Mouse (Mus musculus) heart, postnatal 10 days (tissue): ENCODE measurements at regions not wholly inside any gene's neighbourhood (a gene's known extent, or its start where the extent isn't known, plus 50 kb on each side); places are given as distances from the start of the nearest gene placed in this dataset.

Source experiments
- DNase-seq, 2 experiments: peaks; one replicate each; pipeline ENCODE4 v3.0.0; 2021
- intact Hi-C: fragments of 180-260 bp; cut with DNase I; formaldehyde crosslinking; loops from one replicate; pipeline ENCODE4 v1.15.1; 2025

- DNase-seq = no peak
- intact Hi-C loops = no loop called here
Measured at GRCm38 (mm10) chr5:42364116-42364515, 296.4 kb downstream of the Gm16223 start.

- DNase-seq = no peak
- intact Hi-C loops = no loop called here
Measured at GRCm38 (mm10) chr5:42387959-42388358, 320.2 kb downstream of the Gm16223 start.

- DNase-seq = no peak
- intact Hi-C loops = no loop called here
Measured at GRCm38 (mm10) chr5:42396695-42397094, 328.9 kb downstream of the Gm16223 start.

GRCm38 (mm10) chr5:42409981-42410380 lies 342.2 kb downstream of the Gm16223 start:
- no peak for DNase-seq
- intact Hi-C loops = loop anchor here (10.0 kb wide), 1 partner anchor 825 kb away; the partner anchor contains the start of gene Cpeb2

- intact Hi-C loops = loop anchor here (1.0 to 10.0 kb wide), 3 partner anchors 823 to 979 kb away; partner anchors contain the start of gene Cpeb2
Measured at GRCm38 (mm10) chr5:42412296-42412695, 344.5 kb downstream of the Gm16223 start.

GRCm38 (mm10) chr5:42425902-42426301 lies 358.1 kb downstream of the Gm16223 start:
- intact Hi-C loops = no loop called here
- no peak for DNase-seq

More at GRCm38 (mm10) chr5:42412296-42412695, 344.5 kb downstream of the Gm16223 start:
- peak in 1 of 2 experiments; percentile 9 for DNase-seq

- intact Hi-C loops = no loop called here
- DNase-seq = no peak
Measured at GRCm38 (mm10) chr5:42433147-42433546, 365.4 kb downstream of the Gm16223 start.

GRCm38 (mm10) chr5:42448644-42449043 lies 380.9 kb downstream of the Gm16223 start:
- intact Hi-C loops = no loop called here
- DNase-seq = no peak

GRCm38 (mm10) chr5:42449581-42449980 lies 381.8 kb downstream of the Gm16223 start:
- DNase-seq = peak; percentile 34 to 36
- intact Hi-C loops = no loop called here

- intact Hi-C loops = no loop called here
- no peak for DNase-seq
Measured at GRCm38 (mm10) chr5:42453707-42454106, 385.9 kb downstream of the Gm16223 start.

GRCm38 (mm10) chr5:42461195-42461594 lies 393.4 kb downstream of the Gm16223 start:
- intact Hi-C loops = no loop called here
- DNase-seq = no peak

GRCm38 (mm10) chr5:42464814-42465213 lies 397.1 kb downstream of the Gm16223 start:
- DNase-seq = no peak
- intact Hi-C loops = no loop called here

- intact Hi-C loops = no loop called here
- DNase-seq = no peak
Measured at GRCm38 (mm10) chr5:42473493-42473892, 405.7 kb downstream of the Gm16223 start.

GRCm38 (mm10) chr5:42502124-42502801 lies 434.5 kb downstream of the Gm16223 start:
- intact Hi-C loops = no loop called here
- no peak for DNase-seq

- no peak for DNase-seq
- intact Hi-C loops = no loop called here
Measured at GRCm38 (mm10) chr5:42502802-42503136, 435.0 kb downstream of the Gm16223 start.

- no peak for DNase-seq
Measured at GRCm38 (mm10) chr5:42509200-42509599, 441.4 kb downstream of the Gm16223 start.

GRCm38 (mm10) chr5:42523116-42524113 lies 455.7 kb downstream of the Gm16223 start:
- DNase-seq = no peak
- intact Hi-C loops = no loop called here

More at GRCm38 (mm10) chr5:42509200-42509599, 441.4 kb downstream of the Gm16223 start:
- intact Hi-C loops = no loop called here

- DNase-seq = no peak
- intact Hi-C loops = no loop called here
Measured at GRCm38 (mm10) chr5:42525431-42525830, 457.7 kb downstream of the Gm16223 start.

GRCm38 (mm10) chr5:42560537-42560936 lies 492.8 kb downstream of the Gm16223 start:
- intact Hi-C loops = no loop called here
- no peak for DNase-seq

- intact Hi-C loops = no loop called here
- DNase-seq = no peak
Measured at GRCm38 (mm10) chr5:42563406-42563805, 495.6 kb downstream of the Gm16223 start.

- intact Hi-C loops = no loop called here
- no peak for DNase-seq
Measured at GRCm38 (mm10) chr5:42575971-42576370, 508.2 kb downstream of the Gm16223 start.
